Mouse (Mus musculus): ENCODE measurements around the gene Fto.

Gene Fto

DNA sequence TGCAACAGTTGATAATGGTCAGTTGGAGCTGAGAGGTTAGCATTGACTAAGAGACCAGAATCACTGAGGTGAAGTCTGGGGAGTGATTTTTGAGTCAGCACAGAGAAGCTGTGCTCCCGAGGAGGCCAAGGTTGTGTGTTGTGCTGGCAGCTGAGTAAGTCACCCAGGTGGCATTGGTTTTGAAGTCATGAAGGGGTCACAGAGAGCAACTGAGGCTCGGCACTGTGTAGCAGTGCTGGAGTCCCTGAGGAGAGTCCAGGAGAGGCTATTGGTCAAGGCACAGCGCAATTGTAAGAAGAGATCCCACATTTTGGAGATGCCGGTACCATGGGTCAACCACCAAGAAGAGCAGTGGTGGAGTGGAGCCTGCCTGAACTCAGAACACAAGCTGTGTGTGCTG lies 11.6 kb downstream of the Fto start:
- DNase-seq: no peak

DNA sequence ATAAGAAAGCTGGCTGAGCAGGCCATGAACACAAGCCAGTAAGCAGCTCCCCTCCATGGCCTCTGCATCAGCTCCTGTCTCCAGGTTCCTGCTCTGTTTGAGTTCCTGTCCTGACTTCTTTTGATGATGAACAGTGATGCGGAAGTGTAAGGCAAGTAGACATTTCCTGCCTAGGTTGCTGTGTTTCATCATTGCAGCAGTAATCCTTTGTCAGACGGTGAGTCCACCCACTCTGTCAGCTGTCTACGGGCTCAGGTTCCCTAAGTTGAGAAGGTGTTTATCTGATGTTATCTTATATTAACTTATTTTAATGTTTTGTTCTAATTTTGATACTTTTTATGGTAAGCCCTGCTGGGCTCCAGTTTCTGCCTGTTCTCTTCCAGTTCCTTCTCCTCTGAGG lies 12.7 kb downstream of the Fto start:
- no peak for DNase-seq

DNA sequence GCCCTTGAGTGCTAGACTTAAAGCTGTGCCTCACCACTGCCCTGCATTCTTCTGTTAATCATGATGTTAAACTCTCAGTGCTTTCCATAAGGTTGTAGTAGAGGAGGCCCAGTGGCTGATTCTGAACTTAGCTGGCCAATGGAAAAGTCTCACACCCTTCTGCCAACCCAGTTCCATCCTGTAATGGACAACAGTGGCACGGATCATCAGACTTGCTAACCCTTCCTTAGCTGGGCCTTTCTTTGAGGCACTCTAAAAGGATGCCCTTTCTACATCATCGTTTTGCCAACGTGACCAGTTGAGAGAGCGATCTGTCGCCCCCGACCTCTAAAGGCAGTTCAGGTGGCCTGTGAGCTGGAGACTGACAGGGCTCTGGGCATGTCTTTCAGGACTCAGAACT lies 13.6 kb downstream of the Fto start:
- no peak for DNase-seq

DNA sequence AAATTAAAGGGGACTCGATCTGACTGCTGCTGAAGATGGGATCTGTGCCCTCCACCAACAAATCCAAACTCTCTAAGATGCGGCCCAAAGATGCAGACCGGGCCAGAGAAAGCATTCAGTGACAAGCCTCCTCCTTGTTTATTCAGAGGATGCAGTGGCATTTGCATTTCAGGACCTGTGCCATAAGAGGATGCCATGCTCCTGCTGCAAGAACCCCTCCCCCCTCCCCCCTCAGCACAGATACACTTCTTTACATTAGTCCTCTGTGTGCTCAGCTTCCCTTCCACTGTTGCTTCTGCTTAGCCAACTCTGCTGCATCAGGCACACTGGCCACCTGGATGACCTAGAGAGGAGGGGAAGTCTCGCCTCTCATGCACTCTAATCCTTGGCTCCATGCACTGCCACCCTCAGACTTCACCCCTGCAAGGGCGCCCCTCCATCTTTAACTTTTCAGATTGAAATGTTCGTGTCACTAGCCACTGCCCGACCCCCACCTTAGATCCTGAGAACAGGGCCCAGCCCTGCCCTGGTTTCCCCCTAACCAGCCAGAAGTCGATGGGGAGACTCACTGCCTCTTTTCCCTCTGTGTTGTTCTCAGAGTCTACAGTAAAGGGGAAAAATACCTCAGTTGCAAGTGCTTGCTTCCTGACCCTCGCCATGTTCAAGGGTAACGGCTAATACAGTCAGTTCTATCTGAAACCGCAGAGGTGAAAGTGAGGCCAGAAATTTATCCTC lies 14.3 kb downstream of the Fto start:
- DNase-seq: no peak

DNA sequence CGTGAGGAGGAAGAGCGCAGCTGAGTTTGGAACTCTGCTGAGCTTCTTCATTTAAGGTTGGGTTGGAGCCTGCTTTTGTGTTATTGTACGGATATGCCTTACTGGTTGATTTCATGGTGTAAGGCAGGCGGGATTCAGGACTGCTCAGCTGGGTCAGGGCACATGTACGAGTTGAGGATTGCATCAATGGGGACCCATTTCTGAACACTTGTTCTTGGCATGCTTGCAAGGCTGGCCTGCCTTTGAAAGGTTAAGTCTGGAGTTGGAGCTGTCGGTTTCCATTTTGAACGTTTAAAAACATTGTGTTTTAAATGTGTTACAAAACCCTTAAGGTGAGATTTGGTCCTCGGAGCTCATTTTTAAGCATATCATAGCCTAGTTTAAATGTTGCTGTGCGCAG lies 15.7 kb downstream of the Fto start:
- no peak for DNase-seq

DNA sequence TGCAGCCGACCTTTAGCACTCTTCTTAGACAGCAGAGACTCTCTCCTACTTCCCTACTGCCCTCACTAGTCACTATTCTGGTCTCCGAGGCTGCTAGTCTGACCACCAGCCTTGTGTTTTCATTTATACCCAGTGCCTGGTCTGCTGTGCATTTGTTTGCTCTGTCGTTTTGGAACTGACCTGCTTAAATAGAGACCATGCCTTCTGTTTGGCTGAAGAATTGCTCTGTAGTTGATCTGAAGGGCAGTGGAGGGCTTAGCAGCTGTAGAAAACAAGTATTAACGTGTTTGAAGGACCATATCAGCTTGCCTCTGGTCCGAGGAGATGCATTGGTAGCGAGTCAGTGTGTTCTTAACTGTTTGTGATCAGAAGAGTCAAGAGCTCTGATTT lies 16.1 kb downstream of the Fto start:
- DNase-seq: no peak

DNA sequence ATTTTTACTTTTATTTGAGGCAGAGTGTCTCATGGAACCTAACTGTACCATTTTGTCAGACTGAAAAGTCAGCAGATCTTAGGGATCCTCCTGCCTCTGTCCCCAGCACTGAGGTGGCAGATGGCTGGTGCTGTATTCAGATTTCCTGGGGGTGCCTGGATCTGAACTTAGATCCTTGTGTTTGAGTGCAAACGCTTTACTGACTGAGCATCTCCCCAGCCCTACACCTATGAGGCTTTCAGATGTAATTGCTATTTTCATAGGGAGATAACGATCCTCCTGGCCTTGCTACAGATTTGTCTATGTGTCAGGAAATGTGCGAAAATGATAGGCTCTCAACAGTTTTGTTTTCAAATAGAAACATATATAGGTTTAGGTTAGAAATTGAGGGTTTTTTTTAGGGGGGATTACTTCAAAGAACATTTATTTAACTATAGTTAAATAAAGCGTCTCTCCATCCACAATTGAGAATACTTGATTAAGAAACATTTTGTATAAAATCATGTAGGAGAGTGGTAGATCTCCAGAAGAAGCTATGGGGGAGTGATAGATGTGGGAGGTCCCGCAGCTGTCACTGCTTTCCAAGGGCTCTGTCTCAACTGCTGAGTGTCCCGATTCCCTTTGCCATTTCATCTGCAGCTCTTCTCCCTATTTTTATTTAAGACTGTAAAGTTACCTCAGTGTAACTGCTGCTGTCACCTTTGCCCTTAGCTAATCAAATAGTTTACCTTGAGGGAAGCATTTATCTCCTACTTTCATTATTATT lies 25.2 kb downstream of the Fto start:
- no peak for DNase-seq

DNA sequence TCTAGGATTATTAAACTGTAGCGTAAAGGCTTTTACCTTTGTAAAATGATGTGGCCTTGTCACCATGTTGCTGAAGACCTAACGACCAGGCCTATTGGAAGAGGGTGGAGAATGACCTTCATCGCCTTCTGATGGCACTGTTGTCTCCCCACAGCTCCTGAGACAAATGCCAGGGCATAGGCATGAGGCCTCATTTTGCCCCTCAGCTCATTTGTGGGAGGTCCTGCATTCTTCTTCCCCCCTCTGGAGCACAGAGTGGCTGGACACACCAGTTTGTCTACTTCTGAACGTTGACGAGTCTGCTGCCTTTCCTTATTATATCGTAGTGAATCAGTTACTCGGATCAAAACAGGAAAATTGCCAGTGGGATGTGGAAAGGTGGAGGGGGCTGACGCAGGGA lies 26.3 kb downstream of the Fto start:
- DNase-seq: no peak

DNA sequence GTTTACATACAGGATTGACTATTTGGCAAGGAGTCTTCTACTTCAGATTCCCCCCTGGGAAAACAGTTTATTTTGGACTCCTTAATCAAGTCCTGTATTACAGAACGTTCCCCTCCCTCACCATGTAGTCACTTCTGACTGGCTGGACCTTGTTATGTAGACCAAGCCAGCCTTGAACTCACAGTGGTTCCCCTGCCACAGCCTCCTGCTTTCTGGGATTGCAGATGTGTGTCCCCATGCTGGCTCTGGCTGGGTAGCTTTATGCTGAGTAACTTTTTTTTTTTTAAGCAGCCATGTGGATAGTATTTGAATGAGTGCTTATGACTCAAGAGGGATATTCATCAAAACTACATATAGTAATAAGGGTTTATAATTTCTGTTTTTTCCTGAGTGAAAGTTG lies 27.4 kb downstream of the Fto start:
- DNase-seq: no peak

DNA sequence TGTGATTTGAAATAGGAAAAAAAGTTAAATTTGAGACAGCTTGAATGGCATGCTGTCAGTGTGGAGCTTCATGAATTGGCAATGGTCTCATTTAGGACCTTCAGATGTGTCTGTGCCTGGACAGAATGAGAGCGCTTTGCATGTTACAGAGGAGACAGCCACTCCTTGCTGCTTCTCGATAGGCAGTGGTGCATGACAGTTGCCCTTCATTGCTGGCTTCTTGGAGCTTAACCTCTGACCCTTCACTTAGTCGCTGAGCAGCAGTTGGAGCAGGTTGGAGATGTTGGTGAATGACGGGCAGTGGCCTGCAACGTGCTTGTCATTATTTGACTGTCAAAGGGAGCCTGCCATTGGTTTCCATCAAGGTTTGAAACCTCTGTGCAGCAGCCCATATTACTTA lies 28.9 kb downstream of the Fto start:
- DNase-seq: no peak

DNA sequence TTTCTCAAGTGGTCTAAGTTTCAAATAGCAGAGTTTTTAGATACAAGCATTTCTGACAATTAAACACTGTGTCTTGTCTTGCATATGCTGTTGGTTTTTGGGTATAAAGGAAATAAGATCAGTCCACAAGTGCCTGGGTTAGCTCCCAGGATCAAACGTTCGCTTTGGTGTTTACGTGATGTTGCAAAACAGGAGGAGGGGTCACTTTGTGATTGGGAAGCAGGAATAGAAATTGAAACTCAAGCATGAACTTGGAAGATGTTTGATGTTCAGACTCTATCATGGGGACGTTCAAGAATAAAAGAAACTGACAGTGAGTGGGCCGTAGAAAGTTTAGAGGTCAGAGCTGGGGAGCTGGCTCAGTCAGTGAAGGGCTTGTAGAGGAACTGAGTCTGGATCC lies 29.5 kb downstream of the Fto start:
- no peak for DNase-seq

DNA sequence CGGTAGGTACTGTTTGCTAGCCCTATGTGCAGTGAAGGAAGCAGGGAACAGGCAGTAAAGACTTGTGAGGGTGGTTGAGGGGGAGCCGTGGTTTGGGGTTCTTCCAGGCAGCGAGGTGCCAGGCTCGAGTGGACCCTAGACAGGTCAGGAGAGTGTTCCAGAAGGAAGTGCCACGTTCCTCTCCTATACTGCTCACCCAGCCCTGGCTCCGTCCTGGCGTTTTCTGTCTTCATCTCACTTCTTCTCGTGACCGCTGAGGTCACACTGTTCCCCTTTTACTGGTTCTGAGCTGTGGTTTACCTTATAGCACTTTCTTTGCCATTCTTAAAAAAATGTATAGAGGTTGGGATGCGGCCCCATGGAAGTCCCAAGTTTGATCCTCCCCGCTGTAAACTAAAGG lies 31.3 kb downstream of the Fto start:
- DNase-seq: no peak

DNA sequence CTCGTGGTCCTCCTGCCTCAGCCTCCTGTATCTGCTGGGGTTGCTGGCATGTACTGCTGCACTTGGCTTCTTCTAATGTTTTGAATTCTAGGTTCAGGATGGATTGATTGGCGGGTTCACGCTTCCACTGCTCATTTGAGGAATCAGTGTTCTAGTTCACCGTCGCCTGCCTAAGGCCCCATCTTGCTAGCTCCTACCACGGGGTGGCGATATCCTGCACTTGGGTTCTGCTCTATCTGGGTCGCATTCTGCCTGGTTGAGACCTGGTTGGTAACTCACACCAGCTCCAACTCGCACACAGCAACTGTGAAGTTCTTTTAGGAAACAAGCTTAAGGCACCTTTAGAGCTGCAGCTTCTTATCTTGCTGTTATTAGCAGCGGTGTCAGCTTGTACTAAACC lies 33.8 kb downstream of the Fto start:
- no peak for DNase-seq

DNA sequence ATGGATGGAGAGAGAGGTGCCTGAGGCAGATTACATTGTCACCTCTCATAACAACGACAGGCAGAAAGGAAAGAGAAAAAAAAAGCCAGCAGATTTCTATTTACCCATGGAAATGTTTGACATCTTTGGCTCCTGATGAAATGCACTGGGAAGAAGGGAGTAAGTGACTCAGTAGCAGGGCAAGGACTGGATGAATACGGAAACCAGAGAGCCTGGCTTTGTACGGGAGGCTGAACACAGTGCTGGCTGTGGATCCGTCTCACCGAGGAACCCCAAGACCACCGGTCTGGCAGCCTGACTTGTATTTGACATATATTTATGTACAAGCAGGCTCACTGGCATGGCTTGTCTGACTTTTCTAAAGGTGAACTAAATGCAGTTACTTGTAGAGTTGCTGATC lies 34.3 kb downstream of the Fto start:
- DNase-seq: no peak

DNA sequence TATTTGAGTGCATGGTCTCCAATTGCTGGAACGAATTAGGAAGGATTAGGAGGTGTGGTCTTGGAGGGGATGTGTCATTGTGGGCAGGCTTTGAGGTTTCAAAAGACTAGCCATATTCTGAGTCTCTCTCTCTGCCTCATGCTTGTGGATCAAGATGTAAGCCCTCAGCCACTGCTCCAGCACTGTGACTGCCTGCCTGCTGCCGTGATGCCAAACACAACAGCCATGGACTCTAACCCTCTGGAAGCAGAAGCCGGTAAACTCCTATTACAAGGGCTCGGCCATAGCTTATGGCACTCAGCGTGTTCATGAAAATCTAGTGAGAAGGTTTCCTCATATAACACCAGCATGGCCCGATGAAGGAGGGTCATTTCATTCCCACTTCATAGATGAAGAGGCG lies 36.5 kb downstream of the Fto start:
- DNase-seq: no peak

DNA sequence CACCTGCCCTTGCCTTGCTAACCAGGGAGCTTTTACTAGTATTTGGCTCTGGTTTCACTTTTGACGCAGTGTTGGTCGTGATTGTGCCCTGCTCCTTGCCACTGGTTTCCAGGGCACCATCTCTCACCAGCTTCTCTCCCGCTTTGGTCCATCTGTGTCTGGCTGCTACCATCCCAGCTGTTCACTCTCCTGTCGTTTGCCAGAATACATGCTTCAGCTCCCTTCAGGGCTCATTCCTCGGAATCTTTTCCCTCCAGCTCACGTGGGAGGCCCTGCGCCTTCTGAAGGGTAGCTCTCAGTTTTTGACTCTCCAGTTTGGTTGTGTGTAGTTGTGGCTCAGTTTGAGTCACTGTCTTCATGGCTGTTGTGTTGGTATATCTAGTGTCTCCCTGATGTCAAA lies 37.3 kb downstream of the Fto start:
- no peak for DNase-seq

DNA sequence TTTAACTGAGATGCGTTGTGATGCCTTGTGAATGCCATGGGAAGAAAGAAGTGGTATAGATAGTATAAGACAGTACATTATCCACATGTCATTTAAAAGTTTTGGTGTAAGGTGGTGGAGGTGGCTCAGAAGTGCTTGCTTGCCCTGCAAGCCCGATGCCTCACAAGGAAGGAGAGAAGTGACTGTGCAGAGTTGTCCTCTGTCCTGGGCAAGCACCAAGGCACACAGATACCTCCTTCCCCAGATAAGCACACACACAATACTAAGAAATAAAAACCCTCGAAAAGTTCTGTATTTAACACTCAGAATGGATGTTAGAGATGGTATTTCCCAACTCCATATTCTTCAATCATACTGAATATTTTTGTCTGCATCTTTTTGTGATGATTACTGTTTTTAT lies 39.3 kb downstream of the Fto start:
- DNase-seq: no peak

DNA sequence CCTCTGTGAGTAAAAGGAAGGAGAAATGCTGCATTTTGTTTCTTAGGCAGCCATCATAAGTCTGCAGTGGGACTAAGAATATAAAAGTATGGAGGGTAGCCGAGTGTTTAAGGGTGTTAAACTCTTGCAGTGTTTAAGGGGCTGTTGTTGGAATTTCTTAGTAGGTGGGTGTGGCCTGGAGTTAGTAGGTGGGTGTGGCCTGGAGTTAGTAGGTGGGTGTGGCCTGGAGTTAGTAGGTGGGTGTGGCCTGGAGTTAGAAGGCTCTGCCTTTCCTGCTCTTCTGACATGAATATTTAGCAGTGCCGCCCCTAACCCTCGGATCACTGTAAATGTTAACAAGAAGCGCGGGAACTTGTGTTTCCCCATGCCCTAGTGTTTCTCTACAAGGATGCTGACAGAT lies 39.7 kb downstream of the Fto start:
- DNase-seq: no peak

DNA sequence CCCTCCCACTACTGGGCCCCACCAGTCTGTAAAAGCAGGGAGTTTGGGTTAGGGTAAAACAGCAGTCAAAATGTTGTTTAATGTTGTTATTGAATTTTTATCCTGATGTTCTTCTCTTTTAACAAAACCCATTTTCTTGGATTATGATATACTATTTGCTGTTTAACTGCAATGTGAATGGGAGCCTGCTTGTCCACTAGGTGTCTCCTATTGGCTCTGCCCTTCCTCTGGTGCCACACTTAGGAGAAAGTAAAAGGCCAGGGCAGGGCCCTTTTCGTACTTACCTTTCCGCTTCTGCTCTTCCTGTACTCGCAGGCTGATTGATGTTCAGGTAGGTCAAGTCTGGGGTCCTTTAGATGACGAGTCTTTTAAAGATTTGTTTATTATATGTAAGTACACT lies 40.6 kb downstream of the Fto start:
- no peak for DNase-seq

DNA sequence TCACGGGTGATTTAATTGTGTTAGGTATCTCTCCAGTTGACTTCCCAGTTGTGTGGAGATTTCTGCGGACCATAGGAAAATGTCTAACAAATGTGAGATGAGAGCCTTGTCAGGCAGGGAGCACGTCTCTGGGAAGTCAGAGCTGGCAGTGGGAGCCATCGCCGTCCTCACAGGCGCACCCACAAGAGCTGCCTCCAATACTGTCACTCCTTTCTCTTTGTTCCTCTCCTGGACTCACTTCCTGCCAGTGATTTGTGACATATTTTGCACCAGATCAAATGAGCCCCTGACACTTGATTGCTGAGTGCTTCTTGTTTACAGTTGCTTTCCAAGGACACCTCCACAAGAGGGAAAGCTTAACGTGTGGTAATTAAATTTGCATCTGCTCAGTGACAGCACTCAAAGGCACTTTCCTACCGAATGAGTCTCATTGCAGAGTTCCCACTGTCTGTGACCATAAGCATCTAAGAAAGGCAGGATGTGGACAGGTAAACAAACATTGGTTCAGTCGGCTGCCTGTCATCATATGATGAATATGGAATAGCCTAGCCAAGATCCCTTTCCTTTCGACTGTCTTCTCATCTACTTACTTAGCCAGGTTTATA lies 42.1 kb downstream of the Fto start:
- DNase-seq: no peak

DNA sequence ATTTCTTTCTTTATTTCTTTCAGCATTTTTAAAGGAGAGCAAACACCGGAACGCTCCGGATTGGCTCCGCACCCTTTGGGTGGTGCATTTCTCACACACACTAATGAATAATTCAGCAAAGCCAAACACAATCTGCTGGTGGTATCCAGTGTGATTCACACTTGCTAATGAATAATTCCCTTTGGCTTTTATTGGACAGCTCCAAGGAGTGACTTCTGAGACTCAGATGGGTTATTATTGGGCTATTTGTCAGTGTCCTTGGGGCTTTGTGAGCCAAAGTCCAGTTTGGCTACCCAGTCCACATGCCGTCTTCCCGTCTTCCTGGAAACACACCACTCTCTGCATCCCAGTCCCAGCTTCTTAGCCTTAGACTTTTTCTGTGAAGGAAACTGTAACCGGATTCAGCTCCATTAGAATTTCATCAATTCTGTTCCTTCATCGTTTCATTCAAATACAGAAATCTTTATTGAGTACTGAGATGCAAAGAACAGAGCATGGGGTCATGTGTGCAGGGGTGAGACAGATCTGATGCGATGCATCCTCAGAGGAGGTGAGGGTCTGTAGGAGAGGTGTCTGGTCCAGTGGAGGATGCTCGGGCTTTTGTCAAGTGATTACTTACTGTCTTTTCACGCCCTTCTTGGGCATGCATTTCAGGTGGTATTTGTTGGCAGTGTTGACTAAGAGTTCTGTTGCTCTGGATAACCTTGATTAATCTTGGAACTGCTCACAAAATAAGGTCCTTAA lies 42.8 kb downstream of the Fto start:
- no peak for DNase-seq

DNA sequence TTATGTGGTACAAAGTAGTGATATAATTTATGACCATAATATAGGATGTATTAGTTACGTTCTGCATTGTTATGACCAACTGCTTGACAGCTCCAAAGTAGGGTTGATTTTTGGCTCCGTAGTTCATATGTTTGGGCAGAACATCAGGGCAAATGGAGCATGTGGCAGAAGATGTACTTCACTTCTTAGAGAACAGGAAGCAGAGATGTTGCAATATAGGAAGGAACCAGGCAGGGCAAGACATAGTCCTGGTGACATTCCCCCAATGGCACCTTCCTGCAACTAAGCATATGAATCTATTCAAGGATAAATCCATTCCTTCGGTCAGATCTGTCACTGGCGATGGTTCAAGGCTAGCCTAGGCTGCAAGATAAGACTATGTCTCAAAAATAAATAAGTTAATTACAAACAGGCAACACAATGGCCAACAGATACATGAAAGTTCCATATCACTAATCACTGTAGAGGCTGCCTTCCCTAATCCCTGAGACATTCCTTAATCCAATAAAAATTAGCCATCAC lies 44.2 kb downstream of the Fto start:
- no peak for DNase-seq

DNA sequence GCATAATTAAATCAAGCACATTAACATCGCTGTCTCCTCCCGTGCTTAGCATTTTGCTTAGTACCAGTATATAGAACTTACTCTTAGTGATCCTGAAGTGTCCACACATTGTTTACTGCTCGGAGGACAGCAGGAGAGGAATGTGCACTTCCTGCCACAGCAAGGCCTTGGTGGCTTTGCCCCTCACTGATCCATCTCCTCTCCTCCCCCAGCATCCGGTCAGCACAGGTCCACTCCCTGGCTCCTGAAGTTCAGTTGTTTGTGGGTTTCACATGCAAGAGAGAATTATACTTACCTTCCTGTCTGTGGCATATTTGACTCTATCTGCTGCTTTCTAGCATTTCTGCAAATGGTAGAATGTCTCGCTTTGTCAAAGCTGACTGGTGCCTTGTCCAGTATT lies 44.7 kb downstream of the Fto start:
- no peak for DNase-seq

DNA sequence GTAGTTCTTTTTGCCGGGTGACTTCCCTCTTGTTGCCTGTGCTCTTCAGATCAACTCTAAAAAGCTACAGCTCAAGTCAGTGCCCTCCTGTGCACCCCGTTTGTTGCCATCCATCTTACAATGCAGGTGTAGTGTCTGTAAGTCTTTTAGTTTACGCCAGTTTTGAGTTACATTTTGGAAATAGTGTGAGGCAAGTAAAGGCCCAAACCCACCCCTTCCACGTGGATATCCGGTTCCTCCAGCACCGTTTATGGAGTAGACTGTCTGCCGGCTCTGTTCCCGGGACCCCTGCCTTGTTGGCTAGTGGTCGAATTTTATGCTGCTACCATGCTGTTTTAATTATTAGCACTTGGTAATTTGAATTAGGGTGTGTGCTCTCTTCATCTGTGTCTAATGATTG lies 46.2 kb downstream of the Fto start:
- DNase-seq: no peak

All from thymus, postnatal 14 days (tissue).